Mouse (Mus musculus): ENCODE measurements at regions not wholly inside any gene's neighbourhood (a gene's known extent, or its start where the extent isn't known, plus 50 kb on each side); places are given as distances from the start of the nearest gene placed in this dataset.

- Histone ChIP-seq H3K27me3 (ENCODE audit: control insufficient read depth, insufficient read depth, low read length) (no peaks in the 10 kb centered on the region), H3K27ac (replicated peaks; ENCODE audit: low read depth, low read length) (no peak overlapping the region), H3K9me3 (replicated peaks; ENCODE audit: control insufficient read depth, low read length) (no peaks in the 10 kb centered on the region), H3K4me1 (ENCODE audit: control insufficient read depth, insufficient read depth, low read length) (no peaks in the 10 kb centered on the region), H3K36me3 (replicated peaks; ENCODE audit: control insufficient read depth, insufficient read depth, low read depth, low read length) (no peaks in the 10 kb centered on the region), H3K4me3 (ENCODE audit: low read depth, low read length) (no peak overlapping the region), H3K4me2 (ENCODE audit: low read depth, low read length) (no peak overlapping the region), H3K9ac (replicated peaks; ENCODE audit: low read length) (no peak overlapping the region)
- 78% methylated on average over 6 of the region's 6 CpGs for WGBS
- DNase-seq (ENCODE audit: low spot score): no peak
- ATAC-seq (replicated peaks; ENCODE audit: insufficient number of reproducible peaks, low FRiP score, low TSS enrichment, low read depth): no peak
Observed at GRCm38 (mm10) chr1:127152840-127153239, 52.0 kb upstream of the Mgat5 start.

DNA sequence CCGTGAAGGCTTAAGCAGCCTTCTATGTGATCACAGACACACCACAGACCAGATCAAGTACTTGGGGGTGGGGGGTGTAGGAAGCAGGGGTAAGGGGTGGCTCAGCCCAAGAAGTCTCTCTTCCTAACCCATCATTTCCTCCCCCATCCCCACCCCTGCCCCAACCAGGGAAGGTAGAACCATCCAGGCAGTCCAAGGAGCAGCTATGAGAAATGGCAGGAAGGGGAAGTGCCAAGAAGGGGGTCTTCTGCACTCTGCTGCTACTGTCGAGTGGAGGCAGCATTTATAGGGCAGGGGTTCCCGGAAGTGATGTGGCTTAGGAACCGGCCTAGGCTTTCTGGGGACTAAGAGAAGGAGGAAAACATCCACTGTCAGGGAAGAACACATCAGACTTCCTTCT lies 69.3 kb upstream of the Mgat5 start:
- DNase-seq (ENCODE audit: low spot score) (no peak), ATAC-seq (replicated peaks; ENCODE audit: insufficient number of reproducible peaks, low FRiP score, low TSS enrichment, low read depth) (no peak)
- no peak overlapping the region for H3K27ac ChIP-seq (replicated peaks; ENCODE audit: low read depth, low read length)
- no peak overlapping the region for H3K4me3 ChIP-seq (ENCODE audit: low read depth, low read length)
- no peaks in the 10 kb centered on the region for H3K36me3 ChIP-seq (replicated peaks; ENCODE audit: control insufficient read depth, insufficient read depth, low read depth, low read length)
- no peaks in the 10 kb centered on the region for H3K4me1 ChIP-seq (ENCODE audit: control insufficient read depth, insufficient read depth, low read length)
- no peaks in the 10 kb centered on the region for H3K9me3 ChIP-seq (replicated peaks; ENCODE audit: control insufficient read depth, low read length)
- WGBS: 83% methylated on average over 4 of the region's 4 CpGs
- no peaks in the 10 kb centered on the region for H3K27me3 ChIP-seq (ENCODE audit: control insufficient read depth, insufficient read depth, low read length)
- H3K9ac ChIP-seq (replicated peaks; ENCODE audit: low read length): no peak overlapping the region
- H3K4me2 ChIP-seq (ENCODE audit: low read depth, low read length): no peak overlapping the region

DNA sequence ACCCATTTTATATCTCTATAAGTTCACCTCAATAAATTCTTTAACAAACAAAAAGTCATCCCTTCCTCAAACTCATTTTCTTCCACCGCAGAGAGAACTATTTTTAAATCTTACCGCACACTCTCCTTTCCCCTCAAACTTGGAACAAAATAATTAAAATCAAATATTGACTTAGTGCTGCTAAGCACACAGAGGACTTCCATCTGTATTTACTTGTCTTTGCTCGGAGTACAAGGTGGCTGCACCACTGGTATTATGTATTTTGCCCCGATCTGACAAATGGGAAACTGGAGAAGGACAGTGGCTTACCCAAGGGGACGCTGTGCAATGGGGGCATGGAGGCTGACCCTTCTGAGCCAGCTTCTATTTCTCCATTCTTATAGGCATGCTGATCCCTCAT lies 72.9 kb upstream of the Mgat5 start:
- DNase-seq (ENCODE audit: low spot score) (no peak), ATAC-seq (replicated peaks; ENCODE audit: insufficient number of reproducible peaks, low FRiP score, low TSS enrichment, low read depth) (no peak)
- no peak overlapping the region for H3K4me2 ChIP-seq (ENCODE audit: low read depth, low read length)
- WGBS: 79% methylated on average over 5 of the region's 5 CpGs
- no peak overlapping the region for H3K9ac ChIP-seq (replicated peaks; ENCODE audit: low read length)
- no peaks in the 10 kb centered on the region for H3K4me1 ChIP-seq (ENCODE audit: control insufficient read depth, insufficient read depth, low read length)
- H3K9me3 ChIP-seq (replicated peaks; ENCODE audit: control insufficient read depth, low read length): no peaks in the 10 kb centered on the region
- no peak overlapping the region for H3K4me3 ChIP-seq (ENCODE audit: low read depth, low read length)
- H3K36me3 ChIP-seq (replicated peaks; ENCODE audit: control insufficient read depth, insufficient read depth, low read depth, low read length): no peaks in the 10 kb centered on the region
- H3K27me3 ChIP-seq (ENCODE audit: control insufficient read depth, insufficient read depth, low read length): no peaks in the 10 kb centered on the region
- no peak overlapping the region for H3K27ac ChIP-seq (replicated peaks; ENCODE audit: low read depth, low read length)

GRCm38 (mm10) chr1:127124862-127125261 lies 80.0 kb upstream of the Mgat5 start:
- no peak for DNase-seq (ENCODE audit: low spot score)
- WGBS: 88% methylated on average over 5 of the region's 5 CpGs
- H3K27ac ChIP-seq (replicated peaks; ENCODE audit: low read depth, low read length): no peak overlapping the region
- H3K9ac ChIP-seq (replicated peaks; ENCODE audit: low read length): no peak overlapping the region
- H3K4me3 ChIP-seq (ENCODE audit: low read depth, low read length): no peak overlapping the region
- H3K4me2 ChIP-seq (ENCODE audit: low read depth, low read length): no peak overlapping the region
- no peaks in the 10 kb centered on the region for H3K9me3 ChIP-seq (replicated peaks; ENCODE audit: control insufficient read depth, low read length)
- H3K27me3 ChIP-seq (ENCODE audit: control insufficient read depth, insufficient read depth, low read length): no peaks in the 10 kb centered on the region
- no peaks in the 10 kb centered on the region for H3K36me3 ChIP-seq (replicated peaks; ENCODE audit: control insufficient read depth, insufficient read depth, low read depth, low read length)
- no peaks in the 10 kb centered on the region for H3K4me1 ChIP-seq (ENCODE audit: control insufficient read depth, insufficient read depth, low read length)
- no peak for ATAC-seq (replicated peaks; ENCODE audit: insufficient number of reproducible peaks, low FRiP score, low TSS enrichment, low read depth)

GRCm38 (mm10) chr1:127118019-127118418 lies 86.8 kb upstream of the Mgat5 start:
- no peaks in the 10 kb centered on the region for H3K36me3 ChIP-seq (replicated peaks; ENCODE audit: control insufficient read depth, insufficient read depth, low read depth, low read length)
- no peak for ATAC-seq (replicated peaks; ENCODE audit: insufficient number of reproducible peaks, low FRiP score, low TSS enrichment, low read depth)
- no peak overlapping the region for H3K9ac ChIP-seq (replicated peaks; ENCODE audit: low read length)
- H3K4me3 ChIP-seq (ENCODE audit: low read depth, low read length): no peak overlapping the region
- H3K27me3 ChIP-seq (ENCODE audit: control insufficient read depth, insufficient read depth, low read length): no peaks in the 10 kb centered on the region
- H3K4me1 ChIP-seq (ENCODE audit: control insufficient read depth, insufficient read depth, low read length): no peaks in the 10 kb centered on the region
- no peak overlapping the region for H3K27ac ChIP-seq (replicated peaks; ENCODE audit: low read depth, low read length)
- no peak overlapping the region for H3K4me2 ChIP-seq (ENCODE audit: low read depth, low read length)
- no peak for DNase-seq (ENCODE audit: low spot score)
- 78% methylated on average over 1 of the region's 1 CpGs for WGBS
- no peaks in the 10 kb centered on the region for H3K9me3 ChIP-seq (replicated peaks; ENCODE audit: control insufficient read depth, low read length)

DNA sequence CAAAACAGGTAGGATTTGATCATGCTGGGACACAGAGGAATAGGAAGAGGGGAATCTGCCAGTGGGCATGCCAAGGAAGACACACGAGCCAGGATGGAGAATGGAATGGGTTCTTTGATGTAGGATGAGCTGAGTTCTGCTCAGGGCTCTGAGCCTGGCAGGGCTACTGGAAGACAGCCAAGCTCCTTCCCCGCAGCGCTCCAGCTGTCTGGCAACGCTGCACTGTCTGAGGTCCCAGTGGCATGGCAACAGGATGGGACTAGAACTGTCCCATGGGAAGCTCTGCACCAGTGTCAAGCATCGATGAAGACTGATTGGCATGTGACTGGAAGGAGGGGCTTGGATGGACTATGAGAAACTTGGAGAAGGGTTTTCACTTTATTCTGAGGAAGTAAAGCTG lies 97.3 kb upstream of the Mgat5 start:
- H3K27me3 ChIP-seq (ENCODE audit: control insufficient read depth, insufficient read depth, low read length): no peaks in the 10 kb centered on the region
- 85% methylated on average over 5 of the region's 5 CpGs for WGBS
- no peak overlapping the region for H3K4me2 ChIP-seq (ENCODE audit: low read depth, low read length)
- no peaks in the 10 kb centered on the region for H3K9me3 ChIP-seq (replicated peaks; ENCODE audit: control insufficient read depth, low read length)
- H3K4me3 ChIP-seq (ENCODE audit: low read depth, low read length): no peak overlapping the region
- ATAC-seq (replicated peaks; ENCODE audit: insufficient number of reproducible peaks, low FRiP score, low TSS enrichment, low read depth) (no peak), DNase-seq (ENCODE audit: low spot score) (no peak)
- no peak overlapping the region for H3K27ac ChIP-seq (replicated peaks; ENCODE audit: low read depth, low read length)
- H3K9ac ChIP-seq (replicated peaks; ENCODE audit: low read length): no peak overlapping the region
- H3K4me1 ChIP-seq (ENCODE audit: control insufficient read depth, insufficient read depth, low read length): no peaks in the 10 kb centered on the region
- H3K36me3 ChIP-seq (replicated peaks; ENCODE audit: control insufficient read depth, insufficient read depth, low read depth, low read length): no peaks in the 10 kb centered on the region

DNA sequence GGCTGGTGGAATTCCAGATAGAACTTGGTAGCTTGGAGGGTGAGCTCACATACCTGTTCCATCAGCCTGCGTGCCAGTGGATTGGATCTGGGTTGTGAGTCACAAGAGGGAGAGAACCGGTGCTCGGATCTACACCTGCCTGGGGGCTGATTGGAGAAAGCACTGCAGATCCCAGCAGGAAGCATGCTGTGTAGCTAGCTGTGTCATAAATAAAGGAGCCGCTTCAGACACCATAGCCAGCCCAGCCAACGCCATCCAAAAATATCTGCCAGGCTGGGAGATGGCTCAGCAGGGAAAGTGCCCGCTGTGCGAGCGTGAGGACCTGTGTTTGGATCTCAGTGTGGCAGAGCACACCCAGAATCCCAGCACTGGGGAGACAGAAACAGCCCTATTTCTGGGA lies 99.0 kb upstream of the Mgat5 start:
- ATAC-seq (replicated peaks; ENCODE audit: insufficient number of reproducible peaks, low FRiP score, low TSS enrichment, low read depth) (no peak), DNase-seq (ENCODE audit: low spot score) (no peak)
- WGBS: 76% methylated on average over 8 of the region's 8 CpGs
- Histone ChIP-seq H3K27ac (replicated peaks; ENCODE audit: low read depth, low read length) (no peak overlapping the region), H3K4me2 (ENCODE audit: low read depth, low read length) (no peak overlapping the region), H3K9ac (replicated peaks; ENCODE audit: low read length) (no peak overlapping the region), H3K36me3 (replicated peaks; ENCODE audit: control insufficient read depth, insufficient read depth, low read depth, low read length) (no peaks in the 10 kb centered on the region), H3K4me1 (ENCODE audit: control insufficient read depth, insufficient read depth, low read length) (no peaks in the 10 kb centered on the region), H3K9me3 (replicated peaks; ENCODE audit: control insufficient read depth, low read length) (no peaks in the 10 kb centered on the region), H3K27me3 (ENCODE audit: control insufficient read depth, insufficient read depth, low read length) (no peaks in the 10 kb centered on the region), H3K4me3 (ENCODE audit: low read depth, low read length) (no peak overlapping the region)

DNA sequence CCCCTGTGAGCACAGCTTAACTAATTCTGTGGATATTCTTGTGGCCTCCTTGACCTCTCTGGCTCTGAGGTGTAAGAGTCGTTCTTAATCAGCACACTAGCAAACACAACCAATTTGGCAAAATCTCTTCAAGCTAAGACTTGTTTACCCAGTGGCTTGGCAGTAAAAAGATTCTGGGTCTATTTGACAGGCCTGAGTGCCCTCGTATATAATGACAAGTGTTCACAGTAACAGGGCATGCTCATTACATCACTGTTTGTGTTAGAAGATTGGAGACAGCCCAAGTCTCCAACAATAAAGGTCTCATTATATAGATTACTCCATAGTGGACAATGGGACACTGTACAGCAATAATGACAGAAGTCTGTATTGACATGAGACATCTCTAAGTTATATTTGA lies 101.2 kb upstream of the Mgat5 start:
- H3K9me3 ChIP-seq (replicated peaks; ENCODE audit: control insufficient read depth, low read length): no peaks in the 10 kb centered on the region
- DNase-seq (ENCODE audit: low spot score): no peak
- H3K4me2 ChIP-seq (ENCODE audit: low read depth, low read length): no peak overlapping the region
- no peak overlapping the region for H3K27ac ChIP-seq (replicated peaks; ENCODE audit: low read depth, low read length)
- 36% methylated on average over 2 of the region's 2 CpGs for WGBS
- ATAC-seq (replicated peaks; ENCODE audit: insufficient number of reproducible peaks, low FRiP score, low TSS enrichment, low read depth): no peak
- no peak overlapping the region for H3K4me3 ChIP-seq (ENCODE audit: low read depth, low read length)
- no peaks in the 10 kb centered on the region for H3K4me1 ChIP-seq (ENCODE audit: control insufficient read depth, insufficient read depth, low read length)
- no peak overlapping the region for H3K9ac ChIP-seq (replicated peaks; ENCODE audit: low read length)
- no peaks in the 10 kb centered on the region for H3K27me3 ChIP-seq (ENCODE audit: control insufficient read depth, insufficient read depth, low read length)
- H3K36me3 ChIP-seq (replicated peaks; ENCODE audit: control insufficient read depth, insufficient read depth, low read depth, low read length): no peaks in the 10 kb centered on the region

Measured in embryonic facial prominence, embryonic 11.5 days (tissue).